Mouse (Mus musculus): Measurements from ENCODE around the gene Ccdc170. TPM values are rescaled to one million over a fixed set of nuclear protein-coding genes. Genes with fewer than 3 reads are reported as not detected.
A peak's percentile ranks its signal among the peaks of the same experiment; 100 is the strongest.

Ccdc170 gene
- polyA plus RNA-seq, 1 experiment from 2014 or later = 0.37 TPM

GRCm38 (mm10) chr10:4522116-4522515, 39.8 kb downstream of the Ccdc170 start:
- no peaks in the 10 kb centered on the region for H3K27me3 ChIP-seq
- in situ Hi-C loops (cut with MboI; ENCODE audit: low pct_unique_long_range_greater_than_20kb) = no loop called here
- ATAC-seq (no peak), DNase-seq (ENCODE audit: low read depth, low spot score) (no peak)
- TF ChIP-seq CTCF (IDR thresholded peaks at IDR 0.05) = peak; percentile 26
- ChIA-PET POLR2A (no interaction called here), CTCF (no interaction called here)

GRCm38 (mm10) chr10:4523078-4523477, 40.8 kb downstream of the Ccdc170 start:
- DNase-seq (ENCODE audit: low read depth, low spot score) (no peak), ATAC-seq (no peak)
- POLR2A ChIA-PET = no interaction called here
- H3K27me3 ChIP-seq = no peaks in the 10 kb centered on the region
- CTCF ChIA-PET = interaction anchor here (1.4 kb wide), 1 partner anchor 11 kb away, joined by 3 read pairs; no protein-coding TSS in a partner anchor
- in situ Hi-C loops (cut with MboI; ENCODE audit: low pct_unique_long_range_greater_than_20kb) = no loop called here
- TF ChIP-seq CTCF (IDR thresholded peaks at IDR 0.05) = no peak

- POLR2A ChIA-PET = no interaction called here
- DNase-seq (ENCODE audit: low read depth, low spot score) = no peak
- CTCF ChIA-PET = no interaction called here
- in situ Hi-C loops (cut with MboI; ENCODE audit: low pct_unique_long_range_greater_than_20kb) = no loop called here
- TF ChIP-seq CTCF (IDR thresholded peaks at IDR 0.05) = no peak
- no peak for ATAC-seq
- no peaks in the 10 kb centered on the region for H3K27me3 ChIP-seq
These were observed 45.7 kb downstream of the Ccdc170 start for GRCm38 (mm10) chr10:4528043-4528442.

- TF ChIP-seq CTCF (IDR thresholded peaks at IDR 0.05) = no peak
- no peak for DNase-seq (ENCODE audit: low read depth, low spot score)
- no peak for ATAC-seq
- H3K27me3 ChIP-seq = no peaks in the 10 kb centered on the region
- POLR2A ChIA-PET = no interaction called here
- CTCF ChIA-PET = no interaction called here
- in situ Hi-C loops (cut with MboI; ENCODE audit: low pct_unique_long_range_greater_than_20kb) = no loop called here
These were observed 48.4 kb downstream of the Ccdc170 start for GRCm38 (mm10) chr10:4530638-4531235.

GRCm38 (mm10) chr10:4531933-4532332, 49.6 kb downstream of the Ccdc170 start:
- ChIA-PET CTCF (no interaction called here), POLR2A (no interaction called here)
- no peaks in the 10 kb centered on the region for H3K27me3 ChIP-seq
- TF ChIP-seq CTCF (IDR thresholded peaks at IDR 0.05) = no peak
- ATAC-seq (no peak), DNase-seq (ENCODE audit: low read depth, low spot score) (no peak)
- in situ Hi-C loops (cut with MboI; ENCODE audit: low pct_unique_long_range_greater_than_20kb) = no loop called here

- TF ChIP-seq CTCF (IDR thresholded peaks at IDR 0.05) = no peak
- ChIA-PET CTCF (interaction anchor here (2.0 kb wide), 1 partner anchor 13 kb away, joined by 6 read pairs; no protein-coding TSS in a partner anchor), POLR2A (no interaction called here)
- in situ Hi-C loops (cut with MboI; ENCODE audit: low pct_unique_long_range_greater_than_20kb) = no loop called here
- DNase-seq (ENCODE audit: low read depth, low spot score) = no peak
- H3K27me3 ChIP-seq = no peaks in the 10 kb centered on the region
- ATAC-seq = no peak
These were observed 50.4 kb downstream of the Ccdc170 start for GRCm38 (mm10) chr10:4532731-4533130.

DNA sequence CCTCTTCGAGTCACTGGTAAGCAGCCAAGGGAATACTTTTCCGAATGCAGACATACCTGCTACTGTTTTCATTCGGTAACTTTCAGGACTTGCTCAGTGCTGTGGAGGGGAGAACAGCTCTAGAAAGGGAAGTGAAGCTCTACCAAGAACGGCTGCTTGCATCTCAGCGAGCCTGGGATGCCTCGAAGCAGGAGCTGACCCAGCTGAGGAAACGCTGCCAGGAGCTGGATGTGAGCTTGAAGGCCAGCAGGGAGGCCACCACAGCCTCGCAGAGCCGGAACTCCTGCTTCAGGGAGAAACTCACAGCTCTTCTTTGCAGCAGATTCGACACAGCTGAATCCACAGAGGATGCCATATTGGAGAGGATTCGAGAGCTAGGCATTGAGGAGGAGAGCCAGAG, 51.6 kb downstream of the Ccdc170 start:
- ATAC-seq (no peak), DNase-seq (ENCODE audit: low read depth, low spot score) (no peak)
- no peaks in the 10 kb centered on the region for H3K27me3 ChIP-seq
- POLR2A ChIA-PET = no interaction called here
- in situ Hi-C loops (cut with MboI; ENCODE audit: low pct_unique_long_range_greater_than_20kb) = no loop called here
- CTCF ChIA-PET = interaction anchor here (1.1 to 2.0 kb wide), 2 partner anchors 10 to 12 kb away, joined by 3 to 6 read pairs; no protein-coding TSS in a partner anchor
- no peak for TF ChIP-seq CTCF (IDR thresholded peaks at IDR 0.05)

- ATAC-seq = no peak
- peaks cover 4% of the 10 kb centered on the region for H3K27me3 ChIP-seq
- ChIA-PET CTCF (interaction anchor here (1.1 to 2.1 kb wide), 3 partner anchors 12 to 20 kb away, joined by 3 to 6 read pairs (median 5); no protein-coding TSS in a partner anchor), POLR2A (no interaction called here)
- TF ChIP-seq CTCF (IDR thresholded peaks at IDR 0.05) = no peak
- DNase-seq (ENCODE audit: low read depth, low spot score) = no peak
- in situ Hi-C loops (cut with MboI; ENCODE audit: low pct_unique_long_range_greater_than_20kb) = no loop called here
These were observed 63.2 kb downstream of the Ccdc170 start for GRCm38 (mm10) chr10:4545550-4545949.

DNA sequence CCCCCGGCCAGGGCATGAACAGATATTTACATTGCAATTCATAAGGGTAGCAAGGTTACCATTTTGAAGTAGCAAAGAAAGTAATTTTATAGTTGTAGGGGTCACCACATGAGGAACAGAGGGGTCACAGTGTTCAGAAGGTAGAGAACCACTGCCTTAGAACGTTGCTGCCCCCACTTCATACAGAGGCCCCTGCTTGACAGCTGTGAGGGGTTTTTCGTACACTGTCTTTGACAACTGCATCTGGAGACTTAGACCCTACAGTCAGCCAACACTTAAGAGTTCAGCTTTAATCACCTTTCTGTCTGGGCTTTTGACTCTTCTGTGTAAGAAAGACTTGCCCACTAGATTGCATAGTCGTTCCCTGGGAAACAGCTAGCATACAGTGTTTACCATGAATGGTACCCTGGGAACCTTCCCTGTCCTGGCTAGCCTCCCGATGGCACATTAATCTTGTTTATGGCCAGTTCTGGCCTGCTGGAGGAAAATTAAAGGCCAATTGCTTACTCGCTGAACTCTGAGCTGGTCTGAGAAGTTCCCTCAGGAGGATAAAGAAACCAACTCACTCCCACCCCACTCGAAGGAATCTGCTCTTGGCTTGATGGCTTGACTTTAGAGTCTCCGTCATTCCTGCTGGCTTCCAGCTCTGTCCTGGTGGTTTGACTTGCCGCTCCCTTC, 71.3 kb downstream of the Ccdc170 start:
- in situ Hi-C loops (cut with MboI; ENCODE audit: low pct_unique_long_range_greater_than_20kb) = no loop called here
- peaks cover 4% of the 10 kb centered on the region for H3K27me3 ChIP-seq
- DNase-seq (ENCODE audit: low read depth, low spot score) (no peak), ATAC-seq (no peak)
- no peak for TF ChIP-seq CTCF (IDR thresholded peaks at IDR 0.05)
- ChIA-PET CTCF (interaction anchor here (0.9 kb wide), 1 partner anchor 13 kb away, joined by 6 read pairs; no protein-coding TSS in a partner anchor), POLR2A (no interaction called here)

DNA sequence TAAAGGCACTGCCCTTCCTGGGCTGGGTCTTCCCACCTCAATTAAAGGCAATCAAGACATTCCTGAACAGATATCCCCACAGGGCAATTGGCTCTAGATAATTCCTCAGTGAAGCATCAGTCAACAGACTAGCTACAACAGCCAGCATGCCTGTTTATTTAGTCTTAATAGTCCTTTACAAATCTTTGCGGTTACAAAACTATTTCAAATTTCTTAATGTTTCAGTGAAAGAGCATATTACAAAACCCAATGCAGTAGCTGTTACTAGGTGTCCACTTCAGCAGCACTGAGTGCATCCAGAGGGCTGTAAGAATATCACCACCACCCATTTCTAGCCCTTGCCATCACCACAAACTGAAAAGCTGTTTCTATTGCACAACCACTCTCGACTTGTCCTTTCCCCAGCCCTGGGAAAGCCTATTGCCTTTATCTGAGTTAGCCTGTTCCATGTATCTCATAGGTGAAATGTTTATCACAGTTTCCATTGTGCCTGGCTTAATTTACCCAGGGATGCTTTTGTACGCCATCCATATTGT, 74.6 kb downstream of the Ccdc170 start:
- DNase-seq (ENCODE audit: low read depth, low spot score) (no peak), ATAC-seq (peak; percentile 19)
- no peak for TF ChIP-seq CTCF (IDR thresholded peaks at IDR 0.05)
- CTCF ChIA-PET = interaction anchor here (1.7 kb wide), 1 partner anchor 37 kb away, joined by 4 read pairs; no protein-coding TSS in a partner anchor
- in situ Hi-C loops (cut with MboI; ENCODE audit: low pct_unique_long_range_greater_than_20kb) = no loop called here
- POLR2A ChIA-PET = no interaction called here
- H3K27me3 ChIP-seq = no peaks in the 10 kb centered on the region

DNA sequence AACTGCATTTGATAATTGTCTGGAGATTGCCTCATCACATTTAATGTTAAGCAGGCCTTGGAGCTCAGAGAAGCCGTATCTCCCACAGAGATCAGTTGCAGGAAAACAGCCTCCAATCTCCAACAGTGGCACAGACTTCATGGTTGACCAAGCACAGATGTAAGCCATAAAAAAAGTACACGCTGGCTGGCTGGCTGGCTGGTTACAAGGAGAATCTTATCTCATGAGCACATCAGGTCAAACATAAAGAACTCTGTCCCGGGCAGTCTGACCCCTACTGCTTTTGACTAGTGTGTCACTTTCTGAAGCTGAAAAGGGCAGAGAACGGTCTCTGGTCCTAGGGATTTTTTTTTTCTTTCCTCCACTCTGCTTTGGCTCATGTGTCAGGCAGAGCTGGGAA, 76.8 kb downstream of the Ccdc170 start:
- in situ Hi-C loops (cut with MboI; ENCODE audit: low pct_unique_long_range_greater_than_20kb) = no loop called here
- ChIA-PET CTCF (interaction anchor here (2.1 kb wide), 1 partner anchor 14 kb away, joined by 5 read pairs; no protein-coding TSS in a partner anchor), POLR2A (no interaction called here)
- H3K27me3 ChIP-seq = no peaks in the 10 kb centered on the region
- DNase-seq (ENCODE audit: low read depth, low spot score) (no peak), ATAC-seq (no peak)
- no peak for TF ChIP-seq CTCF (IDR thresholded peaks at IDR 0.05)
